Mouse (Mus musculus) retina, adult 2 months (tissue): ENCODE results near the gene Pcsk1n.
"Not testable (repeated sequence)": the region's sequence is repeated elsewhere in the genome, so short reads cannot be mapped to it uniquely, and the experiment has no call there.

Source experiments
- DNase-seq: peaks from one replicate; pipeline ENCODE4 v3.0.0-alpha.2; 2012; ENCODE audit warnings: low read depth, low spot score

The Pcsk1n gene

GRCm38 (mm10) chrX:7919601-7920383 lies at the start of gene Pcsk1n:
Gene Pcsk1n (plus strand): TSS chrX:7919822.
- peak; percentile 62 for DNase-seq

GRCm38 (mm10) chrX:7869826-7870225 lies 49.8 kb upstream of the Pcsk1n start:
- DNase-seq = no peak

- peak; percentile 71 for DNase-seq
Observed at GRCm38 (mm10) chrX:7878007-7878419, 41.6 kb upstream of the Pcsk1n start, which contains the start of gene Pim2. Gene Pim2 (plus strand): TSS chrX:7878262.

GRCm38 (mm10) chrX:7878495-7878894 lies 41.1 kb upstream of the Pcsk1n start:
- DNase-seq = no peak

- peak; percentile 52 for DNase-seq
Observed at GRCm38 (mm10) chrX:7879819-7880218, 39.8 kb upstream of the Pcsk1n start.

- peak; percentile 76 for DNase-seq
Observed at GRCm38 (mm10) chrX:7883841-7884567, 35.6 kb upstream of the Pcsk1n start, which contains the start of gene Slc35a2. Gene Slc35a2 (plus strand): TSS chrX:7884028.

GRCm38 (mm10) chrX:7898211-7898610 lies 21.4 kb upstream of the Pcsk1n start:
- no peak for DNase-seq

- DNase-seq = peak; percentile 78
Observed at GRCm38 (mm10) chrX:7898880-7899874, 20.4 kb upstream of the Pcsk1n start, which contains the start of the genes Pqbp1 and Timm17b. Gene Pqbp1 (minus strand): TSS chrX:7899269. Gene Timm17b (plus strand): TSS chrX:7899357.

GRCm38 (mm10) chrX:7904441-7904840 lies 15.2 kb upstream of the Pcsk1n start:
- DNase-seq = no peak

- DNase-seq = no peak
Observed at GRCm38 (mm10) chrX:7907735-7908134, 11.9 kb upstream of the Pcsk1n start, which contains the start of gene Gm10491. Gene Gm10491 (minus strand): TSS chrX:7907835.

- DNase-seq = not testable (repeated sequence)
Observed at GRCm38 (mm10) chrX:7909242-7909641, 10.4 kb upstream of the Pcsk1n start, which contains the start of gene Gm10490. Gene Gm10490 (plus strand): TSS chrX:7909542.

- DNase-seq = no peak
Observed at GRCm38 (mm10) chrX:7910473-7910872, 9.1 kb upstream of the Pcsk1n start.

- DNase-seq = not testable (repeated sequence)
Observed at GRCm38 (mm10) chrX:7915669-7916068, 4.0 kb upstream of the Pcsk1n start.

- not testable (repeated sequence) for DNase-seq
Observed at GRCm38 (mm10) chrX:7917960-7918359, 1.7 kb upstream of the Pcsk1n start.

- DNase-seq = no peak
Observed at GRCm38 (mm10) chrX:7922032-7922431, 2.4 kb downstream of the Pcsk1n start.

- DNase-seq = no peak
Observed at GRCm38 (mm10) chrX:7926266-7926665, 6.6 kb downstream of the Pcsk1n start.

GRCm38 (mm10) chrX:7927116-7927515 lies 7.5 kb downstream of the Pcsk1n start:
- DNase-seq = no peak

- DNase-seq = no peak
Observed at GRCm38 (mm10) chrX:7928270-7928790, 8.7 kb downstream of the Pcsk1n start, which contains the start of gene Eras. Gene Eras (minus strand): TSS chrX:7928607.

GRCm38 (mm10) chrX:7936874-7937273 lies 17.3 kb downstream of the Pcsk1n start:
- no peak for DNase-seq

- no peak for DNase-seq
Observed at GRCm38 (mm10) chrX:7937667-7938066, 18.0 kb downstream of the Pcsk1n start.

- no peak for DNase-seq
Observed at GRCm38 (mm10) chrX:7945618-7946017, 26.0 kb downstream of the Pcsk1n start.
